Mouse (Mus musculus): ENCODE measurements at regions not wholly inside any gene's neighbourhood (a gene's known extent, or its start where the extent isn't known, plus 50 kb on each side); places are given as distances from the start of the nearest gene placed in this dataset.
"Not testable (repeated sequence)": the region's sequence is repeated elsewhere in the genome, so short reads cannot be mapped to it uniquely, and the experiment has no call there.

- no peak for DNase-seq
These were observed 89.1 kb downstream of the Rhob start for GRCm38 (mm10) chr12:8410410-8411341.

- DNase-seq, result no peak
These were observed 88.9 kb downstream of the Hs1bp3 start for GRCm38 (mm10) chr12:8402084-8402483.

GRCm38 (mm10) chr12:8401376-8401775 lies 88.1 kb downstream of the Hs1bp3 start:
- no peak for DNase-seq

- no peak for DNase-seq
These were observed 87.3 kb downstream of the Hs1bp3 start for GRCm38 (mm10) chr12:8400345-8401130.

- no peak for DNase-seq
These were observed 85.6 kb downstream of the Hs1bp3 start for GRCm38 (mm10) chr12:8398852-8399251.

- not testable (repeated sequence) for DNase-seq
These were observed 83.2 kb downstream of the Hs1bp3 start for GRCm38 (mm10) chr12:8396408-8396807.

DNA sequence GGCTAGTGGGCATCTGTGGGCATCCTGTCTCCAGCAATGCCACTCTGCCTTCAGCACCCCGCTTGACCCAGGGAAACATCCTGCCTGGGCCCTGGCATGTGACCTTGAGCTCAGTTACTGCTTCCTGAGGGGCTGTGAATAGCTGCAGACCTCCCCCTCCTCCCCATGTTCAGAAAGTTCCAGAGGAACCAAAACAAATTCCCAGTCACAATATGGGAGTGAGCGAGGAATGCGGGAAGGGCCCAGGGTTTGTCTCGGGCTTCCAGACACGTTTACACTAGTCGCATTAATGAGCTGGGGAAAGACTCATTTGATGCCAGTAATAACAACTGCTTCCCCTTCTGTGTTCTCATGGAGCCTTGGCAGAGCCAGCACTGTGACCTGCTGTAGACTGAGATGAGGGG lies 81.7 kb downstream of the Hs1bp3 start:
- DNase-seq, result no peak

DNA sequence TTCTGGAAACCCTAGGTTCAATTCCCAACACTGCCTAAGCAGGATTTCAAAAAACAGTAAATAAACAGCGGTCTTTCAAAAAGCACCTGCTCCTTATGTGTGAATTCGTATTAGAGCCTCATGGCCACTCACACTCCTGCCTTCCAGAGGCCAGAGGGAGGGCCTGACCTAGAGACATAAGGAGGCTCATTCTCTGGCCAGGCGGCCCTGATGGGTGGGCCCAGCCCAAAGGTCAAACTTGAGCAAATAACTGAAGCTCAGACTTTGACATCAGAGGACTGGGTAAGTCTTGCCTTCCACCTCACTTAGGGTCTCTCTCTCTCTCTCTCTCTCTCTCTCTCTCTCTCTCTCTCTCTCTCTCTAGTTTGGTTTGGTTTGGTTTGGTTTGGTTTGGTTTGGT lies 80.7 kb downstream of the Hs1bp3 start:
- no peak for DNase-seq

Measured in cerebellum, adult 11 months (tissue).